Mouse (Mus musculus) heart, postnatal 25 days (tissue): ENCODE data around the gene Wt1. TPM values are rescaled to one million over a fixed set of nuclear protein-coding genes. Genes with fewer than 3 reads are reported as not detected.

Experiments
- DNase-seq: peaks from one replicate; pipeline ENCODE4 v3.0.0; 2022; ENCODE audit warnings: low spot score
- intact Hi-C: fragments of 180-260 bp; cut with DNase I; formaldehyde crosslinking; loops from one replicate; pipeline ENCODE4 v1.15.1; 2025
- total RNA-seq, 2 experiments: library from RNA; stranded (reverse); gene quantifications; 2 replicates each; pipeline ENCODE4 v1.2.3; 2021

Gene Wt1
- total RNA-seq, 2 experiments from 2014 or later: 6.0 to 6.6 TPM

DNA sequence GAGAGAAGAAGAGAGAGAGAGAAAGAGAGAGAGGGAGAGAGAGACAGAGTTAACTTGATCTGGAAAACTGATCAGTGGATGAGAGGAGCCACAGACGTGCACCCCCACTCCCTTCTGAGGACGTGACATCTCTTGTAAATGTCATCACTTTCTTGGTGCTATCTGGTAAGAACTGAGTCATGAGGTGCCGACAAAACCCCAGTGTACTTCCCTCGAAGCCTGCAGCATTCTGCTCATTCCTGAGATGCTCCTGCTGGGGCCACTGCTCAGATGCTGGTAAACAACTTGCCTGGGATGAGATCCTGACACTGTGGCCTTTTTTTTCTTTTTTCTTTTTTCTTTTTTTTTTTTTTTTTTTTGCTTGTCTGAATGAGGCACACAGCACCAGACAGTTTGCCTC lies 36.4 kb downstream of the Wt1 start:
- intact Hi-C loops: no loop called here
- DNase-seq: no peak

- intact Hi-C loops: no loop called here
These were observed 41.8 kb downstream of the Wt1 start for GRCm38 (mm10) chr2:105168137-105168536.

DNA sequence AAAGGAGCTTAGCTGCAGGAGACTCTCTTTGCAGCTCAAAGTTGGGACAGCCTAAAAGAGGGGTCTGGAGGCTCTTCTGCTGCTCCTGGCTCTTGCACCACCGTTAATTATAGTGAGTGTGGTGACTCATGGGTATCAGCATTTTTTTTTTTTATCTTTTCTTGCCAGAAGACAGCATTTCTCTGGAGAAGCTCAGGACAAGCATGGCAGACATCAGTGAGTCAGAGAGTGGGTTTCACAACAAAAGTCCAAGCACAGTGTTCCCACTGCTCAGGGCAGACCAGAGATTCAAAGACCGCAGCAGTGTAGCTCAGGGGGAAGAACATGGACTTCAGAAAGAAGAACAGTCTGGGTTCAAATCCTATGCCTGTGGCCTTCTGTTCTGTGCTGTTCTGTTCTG lies 47.9 kb downstream of the Wt1 start:
- DNase-seq: no peak
- intact Hi-C loops: no loop called here

More at GRCm38 (mm10) chr2:105168137-105168536, 41.8 kb downstream of the Wt1 start:
- DNase-seq: no peak

- intact Hi-C loops: no loop called here
- DNase-seq: no peak
These were observed 52.5 kb downstream of the Wt1 start for GRCm38 (mm10) chr2:105178871-105179270.

- DNase-seq: no peak
- intact Hi-C loops: no loop called here
These were observed 56.2 kb downstream of the Wt1 start for GRCm38 (mm10) chr2:105182501-105182900.

GRCm38 (mm10) chr2:105185140-105185539 lies 58.8 kb downstream of the Wt1 start:
- intact Hi-C loops: no loop called here
- no peak for DNase-seq

DNA sequence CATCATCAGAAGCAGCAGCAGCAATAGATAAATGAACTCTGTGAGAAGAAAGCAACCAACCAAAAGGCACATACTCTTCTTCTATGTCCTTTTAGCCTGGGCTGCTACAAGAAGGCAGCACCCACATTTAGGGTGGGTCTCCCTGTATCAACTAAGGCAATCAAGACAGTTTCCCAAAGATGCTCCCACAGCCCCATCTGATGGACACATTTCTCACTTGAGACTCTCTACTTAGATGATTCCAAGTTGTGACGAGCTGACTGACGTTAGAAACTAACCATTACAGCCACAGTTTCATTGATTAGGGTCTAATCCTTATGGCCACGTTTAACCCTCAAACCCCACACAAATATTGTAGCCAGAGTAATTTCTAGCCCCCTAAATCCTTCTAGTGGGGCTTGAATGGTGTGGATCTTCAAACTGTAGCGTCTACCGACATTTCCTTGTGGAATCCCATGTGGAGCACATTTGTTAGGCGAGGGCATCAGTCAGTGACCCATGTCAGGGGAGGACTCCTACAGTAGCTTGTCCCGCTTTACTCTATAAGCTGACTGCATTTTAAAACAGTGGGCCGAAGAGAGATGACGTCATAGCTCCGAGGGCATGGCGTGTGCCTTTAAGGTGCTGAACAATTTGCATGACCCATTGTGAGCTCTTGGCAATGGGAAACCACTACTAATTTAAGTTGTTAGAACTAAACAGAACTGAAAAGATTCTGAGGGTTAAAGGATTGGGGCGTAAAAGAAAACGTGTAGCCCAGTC lies 59.6 kb downstream of the Wt1 start:
- intact Hi-C loops: no loop called here
- no peak for DNase-seq

- intact Hi-C loops: no loop called here
- no peak for DNase-seq
These were observed 60.3 kb downstream of the Wt1 start for GRCm38 (mm10) chr2:105186591-105186990.

DNA sequence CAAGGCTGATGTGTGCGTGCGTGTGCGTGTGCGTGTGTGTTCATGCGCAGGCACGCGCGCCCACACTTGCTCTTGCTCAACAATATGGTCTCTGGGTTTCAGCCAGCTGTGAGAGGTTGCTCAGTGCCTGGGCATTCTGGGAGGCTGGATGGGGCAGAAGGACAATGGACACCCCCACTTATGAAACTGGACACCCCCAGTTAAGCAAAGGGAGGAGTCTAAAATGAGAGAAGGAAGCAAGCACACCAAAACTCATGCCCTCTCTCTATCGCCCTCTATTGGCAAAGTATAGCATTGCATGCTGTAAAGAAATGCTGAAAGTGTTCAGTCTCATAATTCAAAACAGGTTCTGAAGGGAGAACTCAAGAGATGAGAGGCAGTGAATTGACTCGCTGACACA lies 61.9 kb downstream of the Wt1 start:
- DNase-seq: no peak
- intact Hi-C loops: loop anchor here (2.0 kb wide), 2 partner anchors 77 to 299 kb away; no protein-coding TSS in a partner anchor

DNA sequence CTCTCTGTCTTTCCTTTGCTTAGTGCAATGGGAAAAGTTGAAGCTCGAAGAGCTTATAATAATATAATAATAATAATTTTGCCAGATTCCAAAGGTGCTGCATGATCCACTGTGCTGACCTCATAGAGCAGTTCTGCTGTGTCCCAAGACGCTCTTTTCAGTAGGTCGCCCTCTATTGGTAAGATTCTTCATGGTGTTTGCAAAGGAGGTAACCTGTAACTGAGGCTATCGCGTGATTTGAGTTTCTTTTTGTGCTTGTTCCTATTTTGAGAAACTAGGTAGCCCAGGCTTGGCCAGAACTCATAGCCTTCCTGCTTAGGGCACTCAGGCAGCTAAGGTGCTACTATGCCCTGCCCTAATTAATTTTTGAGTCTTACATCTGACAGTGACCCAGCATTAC lies 63.0 kb downstream of the Wt1 start:
- DNase-seq: no peak
- intact Hi-C loops: loop anchor here (2.0 kb wide), 2 partner anchors 79 to 301 kb away; no protein-coding TSS in a partner anchor

GRCm38 (mm10) chr2:105200152-105200551 lies 73.8 kb downstream of the Wt1 start:
- DNase-seq: no peak

GRCm38 (mm10) chr2:105206563-105207174 lies 80.3 kb downstream of the Wt1 start:
- no peak for DNase-seq
- intact Hi-C loops: no loop called here

More at GRCm38 (mm10) chr2:105200152-105200551, 73.8 kb downstream of the Wt1 start:
- intact Hi-C loops: no loop called here

DNA sequence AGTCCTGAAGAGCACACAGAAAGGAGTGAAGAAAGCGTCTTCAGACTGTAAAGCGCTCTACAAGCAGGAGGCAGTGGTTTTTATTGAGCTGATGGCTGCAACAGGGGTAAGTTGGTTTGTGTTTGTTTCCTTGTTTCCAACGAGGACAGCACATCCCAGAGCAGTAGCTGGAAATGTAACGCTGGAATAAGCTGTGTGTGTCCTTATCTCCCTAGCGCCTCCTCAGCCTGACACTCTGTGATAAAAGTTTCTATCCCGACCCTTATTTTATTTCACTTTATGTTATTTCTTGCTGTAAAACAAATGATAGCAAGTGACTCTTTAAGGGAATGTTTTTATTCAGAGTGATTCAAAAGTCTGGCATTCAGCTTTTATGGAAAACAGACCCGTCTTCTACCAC lies 86.5 kb downstream of the Wt1 start:
- intact Hi-C loops: no loop called here
- DNase-seq: no peak

GRCm38 (mm10) chr2:105215914-105216313 lies 89.6 kb downstream of the Wt1 start:
- intact Hi-C loops: no loop called here
- no peak for DNase-seq

GRCm38 (mm10) chr2:105219229-105219628 lies 92.9 kb downstream of the Wt1 start:
- intact Hi-C loops: no loop called here
- no peak for DNase-seq

DNA sequence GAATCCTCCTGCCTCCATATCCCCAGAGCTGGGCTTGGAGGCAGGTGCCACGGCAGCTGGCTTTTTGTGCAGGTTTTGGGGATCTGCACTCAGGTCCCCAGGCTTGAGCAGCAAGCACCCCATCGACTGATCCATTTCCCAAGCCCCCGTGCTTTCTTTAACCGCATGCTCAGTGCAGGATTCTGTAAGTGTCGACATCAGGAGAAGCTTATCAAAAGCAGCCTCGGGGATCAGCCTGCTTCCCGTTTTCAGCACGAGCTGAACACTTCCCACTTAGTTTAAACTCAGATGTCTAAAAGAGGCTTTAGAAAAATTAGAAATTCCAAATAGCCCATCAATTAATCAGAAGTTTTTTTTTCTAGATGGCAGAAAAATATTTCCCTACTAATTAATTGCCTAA lies 93.3 kb downstream of the Wt1 start:
- intact Hi-C loops: loop anchor here (10.0 kb wide), 1 partner anchor 115 kb away; no protein-coding TSS in a partner anchor

DNA sequence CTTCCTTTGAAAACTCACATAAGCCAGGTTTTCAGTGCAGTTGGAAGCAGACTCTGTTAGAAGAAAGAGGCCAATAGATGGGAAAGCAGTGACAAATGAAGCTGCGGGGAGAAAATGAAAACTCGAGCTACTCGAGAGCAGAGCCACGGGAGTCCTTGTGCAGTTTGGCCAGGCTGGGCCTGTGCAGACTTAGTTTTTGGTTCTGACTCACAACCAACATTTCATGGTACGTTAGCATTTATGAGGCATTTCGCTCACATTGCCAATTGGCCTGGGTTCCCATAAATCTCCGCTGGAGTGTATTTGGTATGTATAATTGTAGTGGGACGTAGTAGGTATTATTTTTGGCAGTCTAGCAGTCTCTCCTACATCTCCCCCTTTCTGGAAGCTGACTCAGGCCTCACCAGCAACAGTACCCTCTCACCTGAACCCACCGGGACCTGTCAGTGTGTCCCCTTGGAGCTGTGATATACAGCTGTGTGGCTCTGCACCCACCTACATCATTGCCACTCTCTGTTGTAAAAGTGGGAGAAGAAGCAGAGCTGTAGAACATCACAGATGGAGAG lies 94.5 kb downstream of the Wt1 start:
- intact Hi-C loops: loop anchor here (10.0 kb wide), 1 partner anchor 116 kb away; no protein-coding TSS in a partner anchor
- DNase-seq: no peak

More for the DNA sequence above, 93.3 kb downstream of the Wt1 start:
- no peak for DNase-seq
